Mouse (Mus musculus) inflammation-experienced regulatory T-cells, adult 6 months (primary cell): ENCODE measurements around the gene Sytl1. TPM values are rescaled to one million over a fixed set of nuclear protein-coding genes. Genes with fewer than 3 reads are reported as not detected.

Experiments used
- ATAC-seq: one replicate; pipeline ENCODE4 v1.8.0; 2017
- polyA plus RNA-seq, 3 experiments: library from polyadenylated mRNA; unstranded; fragments of 100-300 nt; shearing (Covaris generic); gene quantifications; one replicate each; pipeline ENCODE4 v1.2.1; 2017

Sytl1 gene
- polyA plus RNA-seq, 3 experiments from 2014 or later, result 18.3 to 62.3 (median 43.8) TPM

DNA sequence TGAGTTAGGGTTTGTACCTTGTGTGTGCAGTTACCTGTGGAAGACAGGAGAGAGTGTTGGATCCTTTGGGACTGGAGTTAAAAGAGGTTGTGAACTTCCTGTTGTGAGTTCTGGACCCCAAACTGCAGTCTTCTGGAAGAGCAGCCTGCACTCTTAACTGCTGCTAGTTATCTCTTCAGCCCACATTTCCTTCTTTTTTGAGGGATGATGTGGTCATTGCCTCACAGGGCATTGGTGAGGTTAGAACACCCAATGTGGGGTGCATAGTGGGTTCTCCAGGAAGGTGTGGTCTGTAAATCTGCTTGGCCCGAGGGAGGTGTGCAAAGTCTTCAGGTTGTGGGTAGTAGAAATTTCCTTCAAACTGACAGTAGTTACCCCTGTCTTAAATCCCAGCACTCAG lies 18.6 kb downstream of the Sytl1 start:
- ATAC-seq, result no peak

- no peak for ATAC-seq
Measured at GRCm38 (mm10) chr4:133243538-133243937, 19.4 kb downstream of the Sytl1 start.

DNA sequence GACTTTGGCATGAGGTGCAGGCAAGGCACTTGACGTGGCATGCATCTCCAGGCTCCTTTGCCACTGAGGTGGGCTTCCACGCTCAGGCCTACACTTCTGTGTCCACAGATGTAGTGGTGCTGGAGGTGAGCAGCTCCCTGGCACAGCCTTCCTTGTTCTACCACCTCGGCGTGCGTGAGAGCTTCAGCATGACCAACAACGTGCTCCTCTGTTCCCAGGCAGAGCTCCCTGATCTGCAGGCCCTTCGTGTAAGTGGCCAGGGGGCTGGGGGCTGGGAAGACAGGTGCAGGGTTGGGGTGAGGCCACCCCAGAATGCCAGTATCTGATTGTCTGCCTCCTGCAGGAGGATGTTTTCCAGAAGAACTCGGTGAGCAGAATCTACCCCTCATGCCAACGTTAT lies 20.2 kb downstream of the Sytl1 start:
- no peak for ATAC-seq

DNA sequence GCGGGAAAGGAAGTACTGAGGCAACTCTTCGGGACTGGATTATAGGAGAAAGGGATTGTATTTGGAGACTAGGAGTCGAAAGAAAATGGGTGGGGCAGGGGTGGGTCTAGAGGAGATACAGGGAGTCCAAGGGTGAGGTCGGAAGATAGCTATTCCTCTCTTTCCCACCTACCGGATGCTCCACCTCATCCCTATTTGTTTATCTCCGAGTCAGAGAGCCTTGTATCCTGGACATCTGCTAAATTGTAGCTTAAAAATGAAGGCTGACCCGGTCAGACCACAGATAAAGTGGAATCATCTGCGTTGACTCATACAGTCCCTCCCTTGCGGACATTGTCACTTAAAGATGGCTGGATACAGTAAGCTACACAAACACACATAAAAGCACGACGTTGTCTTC lies 21.0 kb downstream of the Sytl1 start:
- ATAC-seq, result no peak

DNA sequence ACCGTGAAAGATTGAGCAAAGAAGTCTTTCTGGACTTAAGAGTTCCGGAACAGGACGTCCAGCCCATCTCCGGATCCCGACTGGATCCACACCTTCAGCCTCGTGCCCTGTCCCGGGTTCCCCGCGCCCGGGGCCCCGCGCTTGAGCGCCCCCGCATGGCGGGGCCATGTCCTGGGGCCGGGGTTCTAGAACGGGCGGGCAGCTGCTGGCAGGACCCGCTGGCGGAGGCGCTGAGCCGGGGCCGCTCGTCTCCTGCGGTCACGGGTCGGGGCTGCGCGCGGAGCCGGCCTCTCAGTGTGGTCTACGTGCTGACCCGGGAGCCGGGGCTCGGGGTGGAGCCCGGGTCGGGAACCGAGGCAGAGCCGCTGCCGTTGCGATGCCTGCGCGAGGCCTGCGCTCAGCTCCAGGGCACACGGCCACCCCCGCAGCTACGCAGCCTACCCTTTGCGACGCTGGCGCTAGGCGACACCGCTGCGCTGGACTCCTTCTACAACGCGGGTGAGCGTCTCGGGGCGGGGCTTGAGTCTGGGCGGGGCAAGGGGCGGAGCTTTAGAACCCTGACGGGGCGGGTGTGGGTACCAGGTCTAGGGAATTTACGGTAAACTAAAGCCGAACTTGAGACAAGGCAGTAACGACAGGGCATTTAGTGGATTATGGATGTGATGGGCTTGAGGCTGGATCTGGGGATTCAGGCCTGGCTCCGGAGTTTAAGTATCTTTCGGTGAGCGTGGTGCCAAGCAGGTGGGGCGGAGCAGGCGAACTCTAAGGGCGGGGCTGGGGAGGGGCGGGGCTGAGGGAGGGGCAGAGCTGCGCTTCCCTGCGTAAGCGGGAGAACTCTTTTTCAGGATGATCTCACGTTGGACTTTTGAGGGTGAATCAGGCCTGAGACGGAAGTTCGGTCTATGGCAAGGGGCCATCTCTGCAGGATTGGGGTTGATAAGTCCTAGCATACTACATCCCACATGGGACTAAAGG lies 21.7 kb downstream of the Sytl1 start:
- peak; percentile 92 for ATAC-seq

DNA sequence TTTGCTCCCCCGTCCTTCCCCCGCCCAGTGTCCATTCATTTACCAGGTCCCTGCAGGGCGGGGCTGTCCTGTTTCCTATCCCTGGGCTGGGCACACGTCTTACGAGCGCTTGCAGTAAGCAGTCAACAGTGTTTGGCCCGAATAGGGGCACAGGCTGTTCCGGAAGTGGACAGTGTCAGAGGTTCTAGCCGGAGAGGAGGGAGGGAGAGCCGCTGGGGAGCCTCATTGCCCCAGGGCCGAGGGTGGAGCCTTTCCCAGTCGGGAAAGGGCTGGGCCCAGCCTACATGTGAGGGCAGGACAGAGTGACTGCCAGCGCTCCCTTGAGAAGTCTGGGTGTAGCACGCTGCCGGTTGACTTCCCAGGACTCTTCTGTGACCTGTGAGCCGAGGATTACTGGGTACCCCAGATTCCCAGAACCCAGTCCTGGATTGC lies 22.4 kb downstream of the Sytl1 start, which contains the start of gene Map3k6:
TSS of gene Map3k6 (plus strand) at position 329 of the 432 bp plus-strand sequence.
- ATAC-seq, result no peak

DNA sequence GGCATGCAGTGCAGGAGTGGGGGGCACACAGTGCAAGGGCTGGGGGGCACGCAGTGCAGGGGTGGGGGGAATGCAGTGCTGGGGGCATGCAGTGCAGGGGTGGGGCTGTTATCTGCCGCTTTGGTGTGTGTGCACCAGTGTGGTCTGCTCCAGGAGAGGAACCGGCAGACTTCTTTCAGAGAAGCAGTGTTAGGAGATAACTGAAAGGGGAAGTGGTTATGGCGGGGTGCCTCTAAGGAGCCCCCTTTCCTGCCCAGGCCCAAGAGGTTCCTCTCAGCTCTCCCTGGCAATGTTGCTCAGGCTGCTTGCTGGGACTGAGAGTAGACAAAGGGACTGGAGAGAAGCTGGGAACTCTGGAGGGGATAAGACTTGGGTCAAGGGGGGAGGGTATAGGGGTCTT lies 25.0 kb downstream of the Sytl1 start:
- ATAC-seq, result no peak

DNA sequence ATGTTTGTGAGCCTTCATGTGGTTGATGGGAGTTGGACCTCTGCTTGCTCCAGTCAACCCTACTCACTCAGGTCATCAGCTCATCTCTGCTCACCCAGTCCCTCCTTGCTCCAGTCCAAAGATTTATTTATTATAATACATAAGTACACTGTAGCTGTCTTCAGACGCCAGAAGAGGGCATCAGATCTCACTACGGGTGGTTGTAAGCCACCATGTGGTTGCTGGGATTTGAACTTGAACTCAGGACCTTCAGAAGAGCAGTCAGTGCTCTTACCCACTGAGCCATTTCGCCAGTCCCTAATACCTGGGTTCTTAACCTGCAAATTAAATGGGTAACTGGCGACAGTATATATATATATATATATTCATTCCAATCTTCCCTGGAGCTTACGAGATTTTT lies 27.5 kb downstream of the Sytl1 start:
- ATAC-seq, result no peak

DNA sequence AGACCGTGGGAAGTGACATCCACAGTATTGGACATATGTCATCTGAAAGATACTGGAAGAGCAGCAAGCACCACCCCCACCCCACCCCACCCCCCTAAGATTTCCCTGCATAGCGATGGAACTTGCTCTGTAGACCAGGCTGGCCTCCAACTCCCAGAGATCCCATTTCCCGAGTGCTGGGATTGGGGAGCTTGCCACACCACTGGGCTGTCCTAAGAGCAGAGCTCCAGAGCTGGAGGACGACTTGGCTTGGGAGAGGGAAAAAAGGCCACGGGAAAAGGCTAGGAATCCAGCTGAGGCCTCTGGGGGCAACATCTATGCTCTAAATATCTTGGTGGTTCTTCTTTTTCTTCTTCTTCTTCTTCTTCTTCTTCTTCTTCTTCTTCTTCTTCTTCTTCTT lies 28.1 kb downstream of the Sytl1 start:
- ATAC-seq, result no peak

- no peak for ATAC-seq
Measured at GRCm38 (mm10) chr4:133233285-133233976, 29.5 kb downstream of the Sytl1 start.

- ATAC-seq, result no peak
Measured at GRCm38 (mm10) chr4:133229582-133229981, 33.3 kb downstream of the Sytl1 start.

- ATAC-seq, result no peak
Measured at GRCm38 (mm10) chr4:133227636-133228035, 35.3 kb downstream of the Sytl1 start.

DNA sequence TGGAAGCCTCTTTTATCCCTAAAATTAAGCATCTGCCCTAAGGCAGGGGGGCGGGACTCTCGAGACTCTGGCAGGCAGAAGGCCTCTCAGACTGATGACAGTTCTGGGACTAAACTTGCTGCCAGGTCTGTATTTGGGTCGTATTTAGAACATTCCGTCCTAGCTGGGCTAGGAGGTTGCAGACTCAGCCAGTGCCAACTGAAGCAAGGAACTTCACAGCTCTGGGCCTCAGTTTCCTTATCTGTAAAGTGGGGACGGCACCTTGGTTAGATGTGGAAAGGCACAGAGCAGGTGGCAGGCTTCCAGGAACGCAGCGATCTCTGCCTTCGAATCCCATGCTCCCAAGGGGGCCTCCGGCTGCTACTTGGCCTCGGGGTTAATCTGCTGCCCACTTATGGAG lies 36.8 kb downstream of the Sytl1 start:
- no peak for ATAC-seq

DNA sequence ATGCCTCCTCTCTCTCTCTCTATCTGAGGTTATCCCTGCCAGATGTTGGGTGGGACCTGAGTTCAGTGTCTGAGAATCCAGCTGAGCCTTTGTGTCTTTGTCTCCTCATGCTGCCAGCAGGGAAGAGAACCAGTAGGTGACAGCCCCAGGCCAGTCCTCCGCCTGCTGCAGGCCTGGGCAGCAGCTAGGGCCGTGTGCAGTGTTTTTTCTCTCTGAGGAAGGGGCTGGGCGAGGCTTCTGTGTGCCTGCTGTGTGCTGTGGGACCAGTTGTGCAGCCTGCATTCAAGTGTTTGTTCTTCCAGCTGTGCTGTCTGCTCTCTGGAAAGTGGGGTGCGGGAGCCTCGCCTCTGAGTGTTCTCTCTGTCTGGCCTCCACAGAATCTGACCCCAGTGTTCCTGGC lies 39.0 kb downstream of the Sytl1 start:
- ATAC-seq, result no peak

DNA sequence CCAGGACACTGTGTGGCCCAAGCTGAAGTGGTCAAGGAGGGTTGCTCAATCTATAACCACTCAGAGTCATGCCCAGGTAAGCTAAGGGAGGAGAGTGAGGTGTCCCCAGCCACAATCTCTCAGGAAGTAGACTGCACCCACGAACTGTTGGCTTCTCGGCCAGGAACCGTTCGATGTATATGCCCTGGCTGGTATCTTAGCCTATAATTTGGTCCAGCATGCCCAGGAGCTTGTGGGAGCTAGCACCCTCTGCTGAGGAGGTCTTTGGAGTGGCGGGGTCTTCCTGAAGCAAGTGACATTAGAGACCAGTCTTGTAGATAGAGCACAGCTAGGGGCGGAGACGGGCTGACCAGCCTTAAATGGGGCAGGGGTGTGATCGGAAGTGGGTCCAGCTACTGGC lies 41.2 kb downstream of the Sytl1 start:
- ATAC-seq, result no peak

DNA sequence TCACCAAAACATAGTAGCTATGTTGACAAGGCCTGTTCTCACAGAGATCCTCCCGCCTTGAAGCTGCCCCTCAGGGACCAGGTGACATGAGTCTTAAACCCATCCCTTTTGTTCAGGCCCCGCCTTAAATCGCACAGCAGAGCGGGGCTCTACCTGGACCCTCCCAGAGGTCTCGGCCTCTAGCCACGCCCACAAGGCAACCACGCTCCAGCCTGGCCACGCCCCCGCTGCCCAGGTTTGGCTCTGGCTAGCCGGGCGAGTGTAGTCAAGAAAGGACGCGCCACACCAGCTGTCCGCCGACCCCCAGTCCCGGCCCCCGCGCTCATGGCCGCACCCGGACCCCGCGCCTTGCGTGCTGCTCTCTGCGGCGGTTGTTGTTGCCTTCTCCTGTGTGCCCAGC lies 42.3 kb downstream of the Sytl1 start:
- ATAC-seq, result no peak

- ATAC-seq, result no peak
Measured at GRCm38 (mm10) chr4:133218745-133219144, 44.2 kb downstream of the Sytl1 start.

- ATAC-seq, result no peak
Measured at GRCm38 (mm10) chr4:133217641-133218040, 45.3 kb downstream of the Sytl1 start.

DNA sequence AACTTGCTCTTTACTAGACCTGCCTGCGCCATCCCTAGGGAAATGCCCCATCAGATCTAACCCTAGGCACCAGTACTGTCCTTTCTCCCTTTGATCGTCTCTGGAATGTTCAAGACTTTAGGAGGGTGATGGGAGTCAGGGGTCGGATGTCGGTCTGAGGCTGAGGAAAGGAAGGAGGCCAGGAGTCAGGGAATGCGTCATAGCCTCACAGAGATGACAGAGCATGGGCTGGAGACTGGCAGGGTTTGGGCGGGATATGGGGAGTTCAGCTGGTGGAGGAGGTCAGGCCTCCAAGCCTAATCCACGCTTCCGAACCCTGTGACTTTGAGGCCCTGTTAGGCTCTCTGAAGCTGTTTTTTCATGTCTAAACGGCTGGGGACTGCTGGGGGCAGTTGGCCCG lies 49.3 kb downstream of the Sytl1 start:
- no peak for ATAC-seq

DNA sequence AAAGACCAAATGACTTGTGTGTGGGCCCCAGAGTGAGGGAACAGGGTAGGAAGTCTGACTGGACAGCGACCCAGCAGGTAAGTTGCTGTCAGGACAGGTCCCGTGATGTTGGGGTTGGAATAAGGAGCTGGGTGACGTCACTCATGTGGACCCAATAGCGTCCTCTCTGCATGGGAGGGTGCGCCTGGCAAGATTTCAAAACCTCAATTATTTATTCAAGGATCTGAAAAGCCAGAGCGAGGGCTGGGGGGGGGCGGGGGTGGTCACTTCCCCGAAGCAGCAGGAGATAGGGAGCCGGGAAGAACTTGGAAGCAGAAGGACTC lies 49.7 kb downstream of the Sytl1 start:
- ATAC-seq, result no peak

DNA sequence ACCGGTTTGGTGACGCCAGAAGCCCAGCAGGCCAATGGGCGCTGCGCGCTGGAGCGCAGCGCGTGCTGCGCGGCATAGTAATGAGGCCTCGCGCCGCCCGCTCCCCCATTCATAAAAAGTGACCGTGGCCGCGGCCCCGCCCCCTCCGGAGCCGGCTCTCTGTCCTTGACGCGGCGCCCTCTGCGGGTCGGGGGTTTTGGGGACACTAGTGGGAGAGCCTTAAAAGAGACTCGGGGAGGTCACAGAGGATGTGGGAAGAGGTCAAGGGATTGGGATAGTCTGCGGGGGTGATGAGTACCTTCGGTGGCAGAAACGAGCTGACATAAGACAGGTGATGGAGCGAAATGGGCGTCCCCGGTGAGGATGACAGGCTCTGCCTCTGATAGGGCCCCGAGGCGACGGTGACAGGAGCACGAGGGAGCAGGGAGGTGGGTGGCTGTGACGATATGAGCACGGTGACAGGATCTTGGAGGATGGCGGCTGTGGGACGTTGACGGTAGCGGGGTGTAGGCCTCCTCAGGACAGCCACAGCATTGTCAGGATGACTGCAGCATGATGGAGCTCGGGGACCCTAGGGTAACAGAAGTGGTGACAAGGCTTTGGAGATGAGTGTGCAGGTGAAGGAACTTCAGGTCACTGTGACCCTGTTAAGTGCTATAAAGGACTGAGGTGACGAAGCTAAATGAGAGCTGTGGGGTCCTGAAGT lies 50.2 kb downstream of the Sytl1 start:
- peak; percentile 86 for ATAC-seq

DNA sequence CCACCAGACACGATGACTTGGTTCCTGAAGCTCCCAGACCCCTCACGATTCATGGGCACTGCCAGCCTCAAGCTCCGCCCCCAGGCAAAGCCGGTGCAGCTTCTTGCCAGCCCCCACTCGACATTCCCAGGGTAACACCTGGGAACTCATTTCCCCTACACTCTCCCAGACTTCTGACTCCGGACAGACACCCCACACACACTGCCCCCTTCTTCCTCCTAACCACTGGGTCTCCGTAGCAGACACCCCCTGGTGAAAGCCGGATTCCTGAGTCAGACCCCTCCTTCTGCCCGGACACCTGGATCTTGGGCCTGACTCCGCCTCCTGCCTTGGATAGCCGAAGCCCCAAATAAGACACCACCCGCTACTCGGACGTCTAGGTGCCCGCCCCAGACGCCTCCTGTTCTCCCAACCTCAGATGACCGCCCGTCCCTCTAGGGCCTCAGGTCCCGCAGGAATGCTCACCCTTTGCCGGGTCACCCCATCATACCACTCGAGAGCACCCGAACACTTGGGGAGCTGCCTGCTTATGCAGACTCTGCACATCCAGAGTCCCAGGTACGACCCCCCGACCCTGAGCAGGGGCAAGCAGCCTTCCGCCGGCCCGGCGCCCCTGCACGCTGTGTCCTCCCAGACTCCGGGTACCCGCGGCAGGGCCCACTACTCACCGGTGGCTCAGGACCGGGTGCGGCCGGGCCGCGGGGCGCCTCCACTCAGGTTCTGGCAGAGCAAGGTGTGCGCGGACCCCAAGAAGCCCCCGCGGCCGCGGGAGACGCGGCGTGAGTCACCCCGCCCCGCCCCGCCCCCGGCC lies 51.0 kb downstream of the Sytl1 start, which contains the start of the genes Cd164l2 and Gpr3:
TSS of gene Cd164l2 (plus strand) at position 381 of the 811 bp plus-strand sequence.
TSS of gene Gpr3 (minus strand) at position 786 of the 811 bp plus-strand sequence.
- ATAC-seq, result no peak
